Mouse (Mus musculus): Measurements from ENCODE around the gene Hist1h4j. TPM values are rescaled to one million over a fixed set of nuclear protein-coding genes. Genes with fewer than 3 reads are reported as not detected.
"Not testable (repeated sequence)": the region's sequence is repeated elsewhere in the genome, so short reads cannot be mapped to it uniquely, and the experiment has no call there.

Gene Hist1h4j
- polyA plus RNA-seq, 1 experiment from 2014 or later = 1.4 TPM

GRCm38 (mm10) chr13:21751417-21751816, 16.6 kb downstream of the Hist1h4j start:
- Histone ChIP-seq H3K27ac (ENCODE audit: low read length) (no peak overlapping the region; the same call in 1 of the 2 replicates), H3K36me3 (ENCODE audit: control insufficient read depth, insufficient read depth, low read length) (no peaks in the 10 kb centered on the region), H3K4me3 (ENCODE audit: low read length) (no peak overlapping the region), H3K27me3 (ENCODE audit: control insufficient read depth, insufficient read depth, low read depth, low read length) (no peaks in the 10 kb centered on the region), H3K4me2 (ENCODE audit: low read depth, low read length) (no peak overlapping the region), H3K4me1 (replicated peaks; ENCODE audit: control insufficient read depth, insufficient read depth, low read length) (peaks cover 12% of the 10 kb centered on the region), H3K9ac (ENCODE audit: low read length) (no peak overlapping the region), H3K9me3 (ENCODE audit: control insufficient read depth, low read length) (no peaks in the 10 kb centered on the region)
- no peak for ATAC-seq (ENCODE audit: low read depth)

GRCm38 (mm10) chr13:21751827-21752226, 17.0 kb downstream of the Hist1h4j start:
- Histone ChIP-seq H3K4me2 (ENCODE audit: low read depth, low read length) (no peak overlapping the region), H3K4me1 (replicated peaks; ENCODE audit: control insufficient read depth, insufficient read depth, low read length) (peaks cover 12% of the 10 kb centered on the region), H3K27ac (ENCODE audit: low read length) (peak overlapping the region; percentile 78), H3K27me3 (ENCODE audit: control insufficient read depth, insufficient read depth, low read depth, low read length) (no peaks in the 10 kb centered on the region), H3K9me3 (ENCODE audit: control insufficient read depth, low read length) (no peaks in the 10 kb centered on the region), H3K4me3 (ENCODE audit: low read length) (no peak overlapping the region), H3K36me3 (ENCODE audit: control insufficient read depth, insufficient read depth, low read length) (no peaks in the 10 kb centered on the region), H3K9ac (ENCODE audit: low read length) (no peak overlapping the region)
- WGBS = 60% methylated on average over 3 of the region's 3 CpGs
- ATAC-seq (ENCODE audit: low read depth) = no peak

GRCm38 (mm10) chr13:21752356-21752755, 17.5 kb downstream of the Hist1h4j start:
- H3K9ac ChIP-seq (ENCODE audit: low read length) = 0 out of 2 replicates have a peak overlapping the region, but pooled peaks have one; percentile 13
- no peaks in the 10 kb centered on the region for H3K27me3 ChIP-seq (ENCODE audit: control insufficient read depth, insufficient read depth, low read depth, low read length)
- H3K36me3 ChIP-seq (ENCODE audit: control insufficient read depth, insufficient read depth, low read length) = no peaks in the 10 kb centered on the region
- H3K9me3 ChIP-seq (ENCODE audit: control insufficient read depth, low read length) = no peaks in the 10 kb centered on the region
- H3K4me3 ChIP-seq (ENCODE audit: low read length) = no peak overlapping the region
- peak overlapping the region; percentile 78 for H3K27ac ChIP-seq (ENCODE audit: low read length)
- 15% methylated on average over 3 of the region's 3 CpGs for WGBS
- ATAC-seq (ENCODE audit: low read depth) = no peak
- peak overlapping the region; percentile 70 for H3K4me2 ChIP-seq (ENCODE audit: low read depth, low read length)
- H3K4me1 ChIP-seq (replicated peaks; ENCODE audit: control insufficient read depth, insufficient read depth, low read length) = peaks cover 11% of the 10 kb centered on the region

GRCm38 (mm10) chr13:21753051-21753523, 18.2 kb downstream of the Hist1h4j start:
- whole genome bisulfite sequencing = 2% methylated on average over 7 of the region's 10 CpGs
- Histone ChIP-seq H3K36me3 (ENCODE audit: control insufficient read depth, insufficient read depth, low read length) (no peaks in the 10 kb centered on the region), H3K27ac (ENCODE audit: low read length) (peak overlapping the region; percentile 94), H3K9ac (ENCODE audit: low read length) (peak overlapping the region; percentile 70), H3K4me1 (replicated peaks; ENCODE audit: control insufficient read depth, insufficient read depth, low read length) (peaks cover 8% of the 10 kb centered on the region; the same call in 1 of the 2 replicates), H3K9me3 (ENCODE audit: control insufficient read depth, low read length) (no peaks in the 10 kb centered on the region), H3K4me3 (ENCODE audit: low read length) (peak overlapping the region; percentile 50), H3K4me2 (ENCODE audit: low read depth, low read length) (peak overlapping the region; percentile 70), H3K27me3 (ENCODE audit: control insufficient read depth, insufficient read depth, low read depth, low read length) (no peaks in the 10 kb centered on the region)
- ATAC-seq (ENCODE audit: low read depth) = no peak

GRCm38 (mm10) chr13:21753524-21754285, 18.8 kb downstream of the Hist1h4j start, which contains the start of the genes Hist1h2ak and Hist1h2bn:
TSS of gene Hist1h2ak (minus strand) at chr13:21753827.
TSS of gene Hist1h2bn (plus strand) at chr13:21754123.
- not testable (repeated sequence) for H3K4me1 ChIP-seq (replicated peaks; ENCODE audit: control insufficient read depth, insufficient read depth, low read length)

GRCm38 (mm10) chr13:21754294-21755001, 19.6 kb downstream of the Hist1h4j start:
- H3K36me3 ChIP-seq (ENCODE audit: control insufficient read depth, insufficient read depth, low read length); H3K27me3 ChIP-seq (ENCODE audit: control insufficient read depth, insufficient read depth, low read depth, low read length); H3K9me3 ChIP-seq (ENCODE audit: control insufficient read depth, low read length); ATAC-seq (ENCODE audit: low read depth); H3K4me1 ChIP-seq (replicated peaks; ENCODE audit: control insufficient read depth, insufficient read depth, low read length): not testable (repeated sequence)
- H3K4me3 ChIP-seq (ENCODE audit: low read length) = peak overlapping the region; percentile 54
- WGBS = 0% methylated on average over 21 of the region's 26 CpGs
- peak overlapping the region; percentile 71 for H3K9ac ChIP-seq (ENCODE audit: low read length)
- peak overlapping the region; percentile 91 for H3K27ac ChIP-seq (ENCODE audit: low read length)
- peak overlapping the region; percentile 64 for H3K4me2 ChIP-seq (ENCODE audit: low read depth, low read length)

More at GRCm38 (mm10) chr13:21753524-21754285, 18.8 kb downstream of the Hist1h4j start, which contains the start of the genes Hist1h2ak and Hist1h2bn:
- under 1% methylated on average over 40 of the region's 50 CpGs for WGBS
- H3K4me3 ChIP-seq (ENCODE audit: low read length) = peak within 1 kb of the TSS; percentile 54
- H3K36me3 ChIP-seq (ENCODE audit: control insufficient read depth, insufficient read depth, low read length); H3K9me3 ChIP-seq (ENCODE audit: control insufficient read depth, low read length); H3K27me3 ChIP-seq (ENCODE audit: control insufficient read depth, insufficient read depth, low read depth, low read length): not testable (repeated sequence)
- peak within 1 kb of the TSS; percentile 70 for H3K4me2 ChIP-seq (ENCODE audit: low read depth, low read length)
- peak within 1 kb of the TSS; percentile 71 for H3K9ac ChIP-seq (ENCODE audit: low read length)
- peak; percentile 93 for ATAC-seq (ENCODE audit: low read depth)
- H3K27ac ChIP-seq (ENCODE audit: low read length) = peak within 1 kb of the TSS; percentile 94

GRCm38 (mm10) chr13:21755707-21756106, 20.8 kb downstream of the Hist1h4j start:
- 49% methylated on average over 1 of the region's 1 CpGs for WGBS
- Histone ChIP-seq H3K4me2 (ENCODE audit: low read depth, low read length) (peak overlapping the region; percentile 22; the same call in 1 of the 2 replicates), H3K4me1 (replicated peaks; ENCODE audit: control insufficient read depth, insufficient read depth, low read length) (peaks cover 6% of the 10 kb centered on the region; the same call in 1 of the 2 replicates), H3K9me3 (ENCODE audit: control insufficient read depth, low read length) (no peaks in the 10 kb centered on the region), H3K27me3 (ENCODE audit: control insufficient read depth, insufficient read depth, low read depth, low read length) (no peaks in the 10 kb centered on the region), H3K36me3 (ENCODE audit: control insufficient read depth, insufficient read depth, low read length) (no peaks in the 10 kb centered on the region), H3K4me3 (ENCODE audit: low read length) (no peak overlapping the region), H3K27ac (ENCODE audit: low read length) (no peak overlapping the region), H3K9ac (ENCODE audit: low read length) (no peak overlapping the region)
- ATAC-seq (ENCODE audit: low read depth) = no peak

GRCm38 (mm10) chr13:21778814-21779766, 44.2 kb downstream of the Hist1h4j start:
- Histone ChIP-seq H3K36me3 (ENCODE audit: control insufficient read depth, insufficient read depth, low read length) (no peaks in the 10 kb centered on the region), H3K9ac (ENCODE audit: low read length) (peak overlapping the region; percentile 89), H3K9me3 (ENCODE audit: control insufficient read depth, low read length) (no peaks in the 10 kb centered on the region), H3K27ac (ENCODE audit: low read length) (peak overlapping the region; percentile 98), H3K27me3 (ENCODE audit: control insufficient read depth, insufficient read depth, low read depth, low read length) (no peaks in the 10 kb centered on the region), H3K4me2 (ENCODE audit: low read depth, low read length) (peak overlapping the region; percentile 77), H3K4me3 (ENCODE audit: low read length) (peak overlapping the region; percentile 72), H3K4me1 (replicated peaks; ENCODE audit: control insufficient read depth, insufficient read depth, low read length) (peaks cover 19% of the 10 kb centered on the region; the same call in 1 of the 2 replicates)
- WGBS = 3% methylated on average over 33 of the region's 33 CpGs
- peak; percentile 85 for ATAC-seq (ENCODE audit: low read depth)
